ENCODE assay signal across 9 mouse cellular contexts in genomic region chr17:45169257-45169994, GRCm38 (mm10).
DNase-seq lines count a peak whose midpoint lies in the region; ATAC-seq and TF ChIP-seq lines count a peak whose summit lies in the region.
"Had no signal": no experiment of that assay in that cellular context is flagged by ENCODE, and none has a peak within 500 bp of the region (broad histone marks: within the 10 kb centered on the region; RNA-seq: fewer than 3 reads in every experiment).

No protein-coding gene starts in this region.

- peak; percentile 74 for ATAC-seq in forebrain, embryonic 14.5 days
- ATAC-seq in midbrain, embryonic 16.5 days, result no peak

- no peak overlapping the region for H3K4me3 ChIP-seq in forebrain, embryonic 14.5 days (ENCODE audit: low read depth, low read length)
- H3K4me3 ChIP-seq in midbrain, embryonic 16.5 days (ENCODE audit: low read depth, low read length), result no peak overlapping the region
- no peak overlapping the region for H3K4me3 ChIP-seq in cerebellum, adult 2 months (replicated peaks; ENCODE audit: insufficient read depth, low read depth, low read length)

- no peak overlapping the region; the same call in 1 of the 2 replicates for H3K27ac ChIP-seq in forebrain, embryonic 14.5 days (ENCODE audit: low read depth, low read length)
- 0 out of 2 replicates have a peak overlapping the region, but pooled peaks have one; percentile 10 for H3K27ac ChIP-seq in midbrain, embryonic 16.5 days (ENCODE audit: low read length)
- no peak overlapping the region for H3K27ac ChIP-seq in cerebellum, adult 2 months (ENCODE audit: insufficient read depth, low read length)

- no peaks in the 10 kb centered on the region for H3K36me3 ChIP-seq in forebrain, embryonic 14.5 days (ENCODE audit: control insufficient read depth, insufficient read depth, low read length)
- H3K36me3 ChIP-seq in midbrain, embryonic 16.5 days (ENCODE audit: control insufficient read depth, insufficient read depth, low read length), result no peaks in the 10 kb centered on the region

- no peaks in the 10 kb centered on the region for H3K27me3 ChIP-seq in forebrain, embryonic 14.5 days (replicated peaks; ENCODE audit: control insufficient read depth, insufficient read depth, low read length)
- H3K27me3 ChIP-seq in midbrain, embryonic 16.5 days (ENCODE audit: control insufficient read depth, insufficient read depth, low read depth, low read length), result no peaks in the 10 kb centered on the region
- no peaks in the 10 kb centered on the region; the same call in 1 of the 2 replicates for H3K27me3 ChIP-seq in cerebellum, adult 2 months (ENCODE audit: control insufficient read depth, insufficient read depth, low read length)

- no peak overlapping the region for H3K9ac ChIP-seq in forebrain, embryonic 14.5 days (ENCODE audit: low read length)
- H3K9ac ChIP-seq in midbrain, embryonic 16.5 days (ENCODE audit: low read depth, low read length), result no peak overlapping the region

- no peaks in the 10 kb centered on the region for H3K9me3 ChIP-seq in forebrain, embryonic 14.5 days (replicated peaks; ENCODE audit: control insufficient read depth, low read length)
- no peaks in the 10 kb centered on the region for H3K9me3 ChIP-seq in midbrain, embryonic 16.5 days (replicated peaks; ENCODE audit: control insufficient read depth, low read length, poor library complexity, severe bottlenecking)

- TF ChIP-seq POLR2A in cerebellum, adult 2 months (IDR thresholded peaks at IDR 0.05; ENCODE audit: borderline replicate concordance, insufficient read depth, low read length), result no peak

- no peak overlapping the region for H3K4me2 ChIP-seq in forebrain, embryonic 14.5 days (ENCODE audit: low read length)
- H3K4me2 ChIP-seq in midbrain, embryonic 16.5 days (ENCODE audit: low read length), result no peak overlapping the region

- peak; percentile 81 for DNase-seq in brain, adult 2 months (ENCODE audit: low read depth, low spot score)
- peak; percentile 46 for DNase-seq in forebrain, embryonic 14.5 days (ENCODE audit: low spot score)
- peak; percentile 56 to 58 for DNase-seq in layer of hippocampus, postnatal 10 days (ENCODE audit: low spot score in 2 of 2)
- DNase-seq in cerebellum, adult 2 months, result no peak
- DNase-seq in T-cell, adult 2 months (ENCODE audit: low spot score), result no peak
- no peak for DNase-seq in thymus, postnatal 25 days
- no peak for DNase-seq in kidney, postnatal 14 days
- DNase-seq: kidney, adult 18-20 months had no signal

- 65% methylated on average over 10 of the region's 10 CpGs for WGBS in forebrain, embryonic 14.5 days
- 47% methylated on average over 10 of the region's 10 CpGs for WGBS in midbrain, embryonic 16.5 days
- 51% methylated on average over 10 of the region's 10 CpGs for WGBS in cerebellum, adult 2 months

- peaks cover 2% of the 10 kb centered on the region; the same call in 1 of the 2 replicates for H3K4me1 ChIP-seq in forebrain, embryonic 14.5 days (ENCODE audit: control insufficient read depth, insufficient read depth, low read length)
- peaks cover 10% of the 10 kb centered on the region; the same call in 1 of the 2 replicates for H3K4me1 ChIP-seq in midbrain, embryonic 16.5 days (ENCODE audit: control insufficient read depth, insufficient read depth, low read length)
- no peaks in the 10 kb centered on the region for H3K4me1 ChIP-seq in cerebellum, adult 2 months (ENCODE audit: control insufficient read depth, insufficient read depth, low read length)

- TF ChIP-seq CTCF in cerebellum, adult 2 months (IDR thresholded peaks at IDR 0.05; ENCODE audit: borderline replicate concordance, insufficient read depth, low read depth, low read length), result no peak

Comparison
In these comparisons a context has a peak if more than half of its experiments do, and no peak if none do; other contexts are left out.
1. DNase-seq: peak in brain, adult 2 months (single experiment), forebrain, embryonic 14.5 days (single experiment) and layer of hippocampus, postnatal 10 days (2 of 2); none in cerebellum, adult 2 months (0 of 2), T-cell, adult 2 months (single experiment), thymus, postnatal 25 days (single experiment) and kidney, postnatal 14 days (single experiment).